16 mouse cellular contexts compared by ENCODE assay signal in the genomic region with DNA sequence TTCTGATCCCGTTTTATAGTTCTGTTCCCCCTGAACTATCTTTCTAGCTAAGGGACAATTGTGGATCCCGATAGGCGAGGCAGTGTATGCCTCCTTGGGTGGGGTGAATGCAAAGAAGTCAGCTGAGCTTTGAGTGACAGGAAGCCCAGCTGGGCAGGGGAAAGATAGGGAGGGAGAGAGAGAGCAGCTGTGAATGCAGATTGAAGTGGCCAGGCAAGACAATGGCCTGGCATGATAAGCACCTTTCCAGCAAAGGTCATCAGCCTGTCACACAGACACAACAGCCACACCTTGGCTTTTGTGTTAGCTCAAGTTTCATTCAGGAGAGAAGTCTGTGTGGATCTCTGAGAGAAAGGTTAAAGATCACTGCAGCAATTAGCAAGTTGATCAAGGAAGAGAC.
A peak's percentile ranks its signal among the peaks of the same experiment; 100 is the strongest.
DNase-seq lines count a peak whose midpoint lies in the region; ATAC-seq and TF ChIP-seq lines count a peak whose summit lies in the region.
"Had no signal": no experiment of that assay in that cellular context is flagged by ENCODE, and none has a peak within 500 bp of the region (broad histone marks: within the 10 kb centered on the region; RNA-seq: fewer than 3 reads in every experiment).

No protein-coding gene starts in this region.

- H3K9me3 ChIP-seq in liver, embryonic 12.5 days (replicated peaks), result no peaks in the 10 kb centered on the region
- H3K9me3 ChIP-seq in liver, postnatal 0 days (ENCODE audit: low read length), result no peaks in the 10 kb centered on the region
- no peaks in the 10 kb centered on the region for H3K9me3 ChIP-seq in ES-E14 (ENCODE audit: control insufficient read depth, insufficient read depth, low read depth, low read length)
- H3K9me3 ChIP-seq in midbrain, embryonic 14.5 days (ENCODE audit: control insufficient read depth, low read length), result no peaks in the 10 kb centered on the region
- H3K9me3 ChIP-seq: embryonic facial prominence, embryonic 15.5 days; limb, embryonic 12.5 days; neural tube, embryonic 12.5 days had no signal

- TF ChIP-seq CTCF in liver, postnatal 0 days (IDR thresholded peaks at IDR 0.05; ENCODE audit: low read depth), result no peak

- in situ Hi-C loops in ES-E14 (cut with MboI; ENCODE audit: low sequenced_read_pairs in 2 of 2, unreplicated experiment in 2 of 2), result no loop called here

- peak; percentile 49; the same call in 1 of the 2 replicates for ATAC-seq in liver, embryonic 12.5 days
- no peak for ATAC-seq in liver, postnatal 0 days
- ATAC-seq in midbrain, embryonic 14.5 days (ENCODE audit: low FRiP score, low TSS enrichment), result peak; percentile 40; the same call in 1 of the 2 replicates

- intact Hi-C loops in gastrocnemius, postnatal 14 days (cut with DNase I; ENCODE audit: low total_unique reads), result no loop called here

- H3K36me3 ChIP-seq in liver, embryonic 12.5 days, result no peaks in the 10 kb centered on the region
- no peaks in the 10 kb centered on the region for H3K36me3 ChIP-seq in liver, postnatal 0 days (replicated peaks; ENCODE audit: insufficient read depth, low read length)
- H3K36me3 ChIP-seq in ES-E14 (ENCODE audit: control insufficient read depth, insufficient read depth, low read length, poor library complexity, severe bottlenecking), result no peaks in the 10 kb centered on the region
- no peaks in the 10 kb centered on the region for H3K36me3 ChIP-seq in midbrain, embryonic 14.5 days (ENCODE audit: control insufficient read depth, insufficient read depth, low read length)
- H3K36me3 ChIP-seq: embryonic facial prominence, embryonic 15.5 days; limb, embryonic 12.5 days; neural tube, embryonic 12.5 days had no signal

- no peak for TF ChIP-seq EP300 in liver, postnatal 0 days (IDR thresholded peaks at IDR 0.05; ENCODE audit: low read depth)

- no peak overlapping the region for H3K4me3 ChIP-seq in liver, embryonic 12.5 days
- no peak overlapping the region for H3K4me3 ChIP-seq in liver, postnatal 0 days (ENCODE audit: low read depth, low read length)
- no peak overlapping the region for H3K4me3 ChIP-seq in ES-E14 (ENCODE audit: insufficient read depth in 1 of 2, low read depth in 1 of 2, low read length in 2 of 2, poor library complexity in 1 of 2, severe bottlenecking in 1 of 2)
- H3K4me3 ChIP-seq in midbrain, embryonic 14.5 days (replicated peaks; ENCODE audit: low read depth, low read length), result no peak overlapping the region
- H3K4me3 ChIP-seq: embryonic facial prominence, embryonic 15.5 days; layer of hippocampus, adult 2 months; limb, embryonic 12.5 days; neural tube, embryonic 12.5 days had no signal

- H3K4me2 ChIP-seq in liver, embryonic 12.5 days, result no peak overlapping the region
- no peak overlapping the region for H3K4me2 ChIP-seq in liver, postnatal 0 days (ENCODE audit: low read depth, low read length)
- no peak overlapping the region for H3K4me2 ChIP-seq in midbrain, embryonic 14.5 days (ENCODE audit: low read length)
- H3K4me2 ChIP-seq: embryonic facial prominence, embryonic 15.5 days; limb, embryonic 12.5 days; neural tube, embryonic 12.5 days had no signal

- H3K9ac ChIP-seq in liver, embryonic 12.5 days, result no peak overlapping the region
- no peak overlapping the region for H3K9ac ChIP-seq in liver, postnatal 0 days (replicated peaks)
- no peak overlapping the region for H3K9ac ChIP-seq in ES-E14 (ENCODE audit: insufficient read depth, low read depth, low read length, poor library complexity, severe bottlenecking)
- no peak overlapping the region for H3K9ac ChIP-seq in midbrain, embryonic 14.5 days (replicated peaks; ENCODE audit: low read length)
- H3K9ac ChIP-seq: embryonic facial prominence, embryonic 15.5 days; limb, embryonic 12.5 days; neural tube, embryonic 12.5 days had no signal

- no peak for DNase-seq in liver, postnatal 0 days
- DNase-seq in ES-E14 (ENCODE audit: low read depth, low spot score), result peak; percentile 65
- peak; percentile 34 for DNase-seq in embryo, embryonic 9.5 days (ENCODE audit: extremely low spot score)
- DNase-seq in midbrain, embryonic 14.5 days, result no peak
- DNase-seq in kidney, postnatal 25 days, result no peak
- no peak for DNase-seq in kidney, postnatal 4 days
- no peak for DNase-seq in gastrocnemius, postnatal 14 days
- DNase-seq: adrenal gland, postnatal 10 days; cerebellum, adult 11-12 months; lung, postnatal 14 days; right cerebral cortex, postnatal 4 days had no signal

- peaks cover 3% of the 10 kb centered on the region; the same call in 1 of the 2 replicates for H3K27me3 ChIP-seq in liver, embryonic 12.5 days (replicated peaks)
- H3K27me3 ChIP-seq in liver, postnatal 0 days (ENCODE audit: insufficient read depth, low read length), result no peaks in the 10 kb centered on the region
- no peaks in the 10 kb centered on the region for H3K27me3 ChIP-seq in midbrain, embryonic 14.5 days (ENCODE audit: control insufficient read depth, insufficient read depth, low read length)
- H3K27me3 ChIP-seq: embryonic facial prominence, embryonic 15.5 days; neural tube, embryonic 12.5 days had no signal

- no peaks in the 10 kb centered on the region for H3K4me1 ChIP-seq in liver, embryonic 12.5 days
- H3K4me1 ChIP-seq in liver, postnatal 0 days (ENCODE audit: insufficient read depth), result no peaks in the 10 kb centered on the region
- H3K4me1 ChIP-seq in ES-E14 (ENCODE audit: control insufficient read depth in 2 of 2, insufficient read depth in 2 of 2, low read length in 2 of 2, poor library complexity in 1 of 2), result peaks cover 10 to 11% of the 10 kb centered on the region in 2 experiments
- H3K4me1 ChIP-seq in midbrain, embryonic 14.5 days (ENCODE audit: control insufficient read depth, insufficient read depth, low read length), result peaks cover 18% of the 10 kb centered on the region
- H3K4me1 ChIP-seq: embryonic facial prominence, embryonic 15.5 days had no signal

- H3K27ac ChIP-seq in liver, embryonic 12.5 days, result no peak overlapping the region
- no peak overlapping the region for H3K27ac ChIP-seq in liver, postnatal 0 days (ENCODE audit: low read depth)
- H3K27ac ChIP-seq in ES-E14 (ENCODE audit: insufficient read depth, low read depth, low read length, poor library complexity, severe bottlenecking), result no peak overlapping the region; the same call in 1 of the 2 replicates
- H3K27ac ChIP-seq in midbrain, embryonic 14.5 days (replicated peaks; ENCODE audit: low read depth, low read length), result peak overlapping the region; percentile 43; the same call in 1 of the 2 replicates
- H3K27ac ChIP-seq: embryonic facial prominence, embryonic 15.5 days; layer of hippocampus, adult 2 months; limb, embryonic 12.5 days; neural tube, embryonic 12.5 days had no signal

- 10% methylated on average over 3 of the region's 3 CpGs for WGBS in liver, embryonic 12.5 days (ENCODE audit: insufficient replicate concordance)
- WGBS in liver, postnatal 0 days (ENCODE audit: insufficient replicate concordance), result 29% methylated on average over 3 of the region's 3 CpGs
- WGBS in midbrain, embryonic 14.5 days, result 9% methylated on average over 3 of the region's 3 CpGs

TF ChIP-seq in ES-E14, 5 proteins besides CTCF, POLR2A, EP300 and RAD21:
- TF ChIP-seq CHD2 (IDR thresholded peaks at IDR 0.05; ENCODE audit: low read depth, low read length) (peak; percentile 45; the same call in 1 of the 2 replicates), MAFK (IDR thresholded peaks at IDR 0.05; ENCODE audit: insufficient read depth, low read depth, low read length) (no peak), ZNF384 (IDR thresholded peaks at IDR 0.05; ENCODE audit: low read depth, low read length) (no peak), HCFC1 (IDR thresholded peaks at IDR 0.05; ENCODE audit: borderline replicate concordance, insufficient read depth, low read length) (no peak; the same call in 1 of the 2 replicates), ZC3H11A (IDR thresholded peaks at IDR 0.05; ENCODE audit: borderline replicate concordance, low read depth, low read length) (no peak)

Comparison
In these comparisons a context has a peak if more than half of its experiments do, and no peak if none do; other contexts are left out.
1. DNase-seq: peak in ES-E14 (single experiment) and embryo, embryonic 9.5 days (single experiment); none in liver, postnatal 0 days (single experiment), midbrain, embryonic 14.5 days (single experiment), kidney, postnatal 25 days (0 of 2), kidney, postnatal 4 days (0 of 2) and gastrocnemius, postnatal 14 days (single experiment).